Mouse (Mus musculus) left cerebral cortex, postnatal 10 days (tissue): ENCODE data around the gene Mycs. TPM values are rescaled to one million over a fixed set of nuclear protein-coding genes. Genes with fewer than 3 reads are reported as not detected.

Source experiments
- DNase-seq, 2 experiments: peaks; one replicate each; pipeline ENCODE4 v3.0.0; 2021 to 2022; ENCODE audit warnings: low spot score in 2 of 2, mixed read lengths in 1 of 2; ENCODE audit errors: extremely low spot score in 1 of 2
- intact Hi-C: fragments of 180-260 bp; cut with DNase I; formaldehyde crosslinking; loops from one replicate; pipeline ENCODE4 v1.15.1; 2025
- total RNA-seq, 2 experiments: library from RNA; stranded (reverse); gene quantifications; 2 replicates each; pipeline ENCODE4 v1.2.3; 2021

Mycs gene
- not detected for total RNA-seq

GRCm38 (mm10) chrX:5469165-5469564, at the start of gene Mycs:
Gene Mycs, minus strand, starts transcription at chrX:5469265.
- intact Hi-C loops: no loop called here
- no peak for DNase-seq

- intact Hi-C loops: no loop called here
These were observed 1.0 kb downstream of the Mycs start for GRCm38 (mm10) chrX:5468022-5468421.

More at GRCm38 (mm10) chrX:5468022-5468421, 1.0 kb downstream of the Mycs start:
- peak in 1 of 2 experiments; percentile 13 for DNase-seq

Other genes with a start within 250 kb of the Mycs start
- not detected for gene Btbd35f7, start 199.8 kb upstream of the Mycs start, total RNA-seq